Mouse (Mus musculus) induced T-regulatory cell, adult 2 months (primary cell): ENCODE data around the gene Kremen1.

Source experiments
- DNase-seq: peaks from one replicate; pipeline ENCODE4 v3.0.0-alpha.2; 2012; ENCODE audit warnings: low read depth

Kremen1 gene

DNA sequence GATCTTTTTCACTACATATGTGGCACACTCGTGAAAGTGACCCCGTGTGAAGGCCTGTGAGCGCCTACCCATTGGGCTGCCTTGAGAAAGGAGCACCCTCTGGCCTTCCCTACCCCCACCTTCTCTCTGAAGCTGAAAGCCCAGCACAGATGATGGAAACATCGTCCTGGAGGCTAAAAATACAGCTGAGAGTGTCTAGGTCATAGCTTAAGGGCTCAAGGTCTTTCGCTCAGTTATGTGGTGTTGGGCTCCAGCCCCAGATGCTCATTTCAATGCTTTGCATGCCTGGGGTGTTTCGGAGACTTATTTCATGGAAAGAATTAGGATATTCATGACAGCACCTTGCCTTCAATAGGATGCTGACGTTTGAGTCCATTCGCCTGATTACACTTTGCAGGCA, 4.4 kb upstream of the Kremen1 start:
- DNase-seq = no peak

DNA sequence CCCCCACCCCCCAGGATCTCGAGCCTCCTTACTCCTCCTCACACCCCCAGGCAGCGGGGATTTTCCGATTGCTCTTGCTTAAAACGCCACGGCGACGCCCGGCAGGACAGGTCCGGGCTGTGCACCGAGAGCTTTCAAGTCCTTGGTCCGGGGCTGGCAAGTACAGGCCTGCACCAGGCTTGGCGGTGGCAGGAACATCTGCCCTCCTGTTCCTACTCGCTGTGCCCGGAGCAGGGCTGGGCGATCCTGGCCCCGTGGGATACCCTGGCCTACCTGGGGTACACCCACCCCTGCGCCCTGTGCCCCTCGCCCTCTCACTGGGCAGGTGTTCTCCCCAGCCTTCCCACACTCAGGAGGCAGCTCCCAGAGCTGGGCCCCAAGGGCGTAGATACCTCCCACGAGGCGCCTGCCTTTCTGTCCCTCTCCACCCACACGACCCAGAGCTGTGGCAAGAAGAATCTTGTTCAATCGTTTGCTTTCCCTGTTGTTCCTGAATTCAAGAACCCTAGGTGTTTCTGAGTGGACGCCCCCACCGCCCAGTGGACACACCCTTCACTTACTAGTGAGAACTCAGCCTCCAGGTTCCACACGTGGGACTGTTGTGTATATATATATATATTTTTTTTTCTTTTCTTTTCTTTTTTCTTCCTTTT, 1.8 kb upstream of the Kremen1 start:
- no peak for DNase-seq

DNA sequence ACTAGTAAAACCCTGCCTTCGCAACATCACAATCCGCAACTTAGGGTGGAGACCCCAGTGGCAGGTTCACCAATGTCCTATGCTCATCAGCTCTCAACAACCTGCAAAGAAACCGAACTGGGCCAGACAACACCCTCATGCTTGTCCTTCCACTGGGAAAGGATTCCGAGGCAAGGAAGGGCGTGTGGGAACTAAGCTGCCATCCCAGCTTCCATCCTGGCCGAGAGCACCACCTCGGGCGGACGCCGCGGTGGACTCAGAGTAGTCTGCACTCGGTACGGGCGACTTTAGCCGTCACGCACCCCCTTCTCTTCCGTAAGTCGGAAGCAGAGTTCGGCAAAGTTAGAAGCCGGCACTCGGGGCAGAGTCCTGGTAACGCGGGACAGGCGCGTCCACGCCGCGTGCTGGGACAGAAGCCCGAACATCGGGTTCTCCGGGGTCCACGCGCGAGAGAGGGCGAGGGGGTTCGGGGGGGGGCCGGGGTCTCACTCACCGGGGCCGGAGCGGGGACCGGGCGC, 357 bp downstream of the Kremen1 start:
- peak; percentile 68 for DNase-seq

DNA sequence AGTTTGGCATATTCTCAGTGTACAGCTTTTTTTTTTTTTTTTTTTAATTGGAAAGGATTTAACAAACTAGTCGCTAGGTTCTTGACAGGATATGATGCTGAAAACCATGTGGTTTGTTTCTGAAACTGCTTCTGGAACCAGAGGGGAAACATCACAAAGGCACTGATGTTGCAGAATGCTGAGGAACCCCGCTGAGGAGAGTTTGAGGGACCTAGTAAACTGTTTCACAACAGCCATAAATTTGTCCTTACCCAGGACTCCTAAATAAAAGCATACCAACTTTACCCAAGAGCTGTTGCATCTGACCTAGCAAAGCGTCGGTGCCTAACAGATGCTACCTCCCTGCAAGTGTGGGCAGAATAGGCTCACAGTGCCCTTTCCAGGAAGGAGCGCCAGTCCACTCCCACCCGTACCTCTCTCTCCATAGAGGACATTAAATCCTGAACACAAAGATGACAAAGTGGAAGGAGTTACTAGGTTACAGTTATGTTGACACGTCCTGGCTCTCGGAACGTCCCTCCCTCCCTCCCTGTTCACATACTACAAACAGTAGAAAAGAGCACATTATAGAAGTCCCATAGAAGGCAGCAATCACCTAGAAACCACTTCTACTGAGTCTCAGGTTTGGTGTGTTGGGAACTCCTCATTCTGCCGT, 1.3 kb downstream of the Kremen1 start:
- peak; percentile 70 for DNase-seq

DNA sequence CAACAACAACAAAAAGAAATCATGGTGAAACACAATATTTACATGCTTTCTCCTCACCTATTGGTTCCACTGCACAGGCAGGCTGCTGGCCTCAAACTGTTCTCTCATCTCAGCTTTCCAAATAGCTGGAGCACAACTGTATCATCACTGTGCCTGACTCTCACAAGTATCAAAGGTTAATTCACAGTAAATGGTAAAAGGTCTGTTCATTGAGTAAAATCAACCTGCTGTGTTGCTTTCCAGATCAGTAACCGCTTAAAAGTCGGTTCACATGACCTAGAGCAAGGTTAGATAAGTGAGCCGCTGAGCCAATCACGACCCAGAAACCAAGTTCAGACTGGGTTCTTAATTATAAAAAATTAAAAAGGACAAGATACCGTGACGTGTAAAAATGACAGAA, 3.3 kb downstream of the Kremen1 start:
- DNase-seq = no peak

DNA sequence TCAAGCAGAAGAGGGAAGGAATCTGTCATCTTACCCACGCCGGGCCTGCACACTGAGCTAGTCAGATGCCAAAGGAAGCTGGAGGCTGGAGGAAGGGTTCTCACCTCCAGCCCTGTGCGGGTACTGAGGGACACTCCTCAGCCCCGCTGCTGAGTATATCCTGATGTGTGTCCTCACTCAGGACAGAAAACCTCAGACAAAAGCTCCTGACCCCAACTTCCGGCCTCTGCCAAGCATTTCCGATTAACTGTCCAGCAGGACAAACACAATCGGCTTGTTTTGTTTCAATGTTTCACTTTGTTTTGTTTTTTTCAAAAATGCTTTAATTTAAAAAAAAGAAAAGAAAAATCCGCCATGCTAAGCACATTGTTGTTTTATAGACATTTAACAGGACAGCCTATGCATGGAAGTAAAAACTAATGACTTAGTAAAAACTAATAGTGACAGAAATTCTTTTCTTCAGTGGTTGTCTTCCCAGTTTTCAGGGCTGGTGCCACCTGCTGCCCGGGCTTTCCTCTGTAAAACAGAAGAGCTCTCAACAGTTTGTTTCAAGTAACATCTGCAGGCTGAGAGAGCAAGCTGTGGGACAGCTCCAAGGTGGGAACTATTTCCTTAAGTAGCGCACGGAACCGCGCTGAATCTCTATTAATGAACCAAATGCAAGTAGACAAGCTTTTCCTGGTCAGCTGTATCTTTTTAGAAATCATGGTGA, 4.1 kb downstream of the Kremen1 start:
- DNase-seq = no peak

DNA sequence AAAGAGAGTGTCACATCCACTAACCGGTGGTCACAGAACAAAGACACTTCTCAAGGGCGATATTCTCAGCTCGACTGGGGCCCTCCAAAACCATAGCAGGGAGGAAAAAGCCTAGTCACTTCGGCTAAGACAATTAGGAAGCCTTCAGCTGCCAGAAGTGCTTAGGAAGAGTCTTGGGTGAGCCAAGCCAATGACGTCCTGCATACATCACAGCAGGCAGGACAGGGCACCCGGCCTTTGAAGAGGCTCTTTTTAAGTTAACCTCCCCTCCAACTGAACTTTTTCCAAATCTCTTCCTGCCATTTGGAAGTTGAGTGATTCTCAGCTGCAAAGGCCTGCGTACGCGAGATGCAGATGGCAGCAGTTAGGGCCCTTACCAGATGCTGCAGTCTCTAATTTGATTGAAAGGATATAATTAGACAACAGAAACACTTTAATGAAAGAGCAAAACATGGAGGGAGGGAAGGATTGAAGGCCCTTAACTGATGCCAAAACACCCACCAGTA, 5.8 kb downstream of the Kremen1 start:
- DNase-seq = no peak

DNA sequence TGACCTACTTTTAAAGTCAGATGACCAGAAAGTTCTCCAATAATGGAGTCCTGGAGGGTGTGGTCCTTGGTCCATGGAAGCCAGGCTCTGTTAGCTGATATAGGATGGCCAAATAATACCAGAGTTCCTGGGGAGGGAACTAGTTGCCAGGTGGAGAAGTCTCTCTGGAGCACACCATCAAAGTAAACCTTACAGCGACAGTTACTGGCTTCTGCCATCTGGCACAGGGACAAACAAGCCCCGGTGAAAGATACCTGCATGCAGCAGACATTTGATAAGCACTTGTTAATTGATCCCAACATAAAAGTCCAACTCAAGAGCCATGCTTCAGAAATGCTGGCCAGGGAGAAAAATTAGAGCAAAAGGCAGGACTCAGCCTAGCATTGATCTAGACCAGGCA, 7.3 kb downstream of the Kremen1 start:
- no peak for DNase-seq

DNA sequence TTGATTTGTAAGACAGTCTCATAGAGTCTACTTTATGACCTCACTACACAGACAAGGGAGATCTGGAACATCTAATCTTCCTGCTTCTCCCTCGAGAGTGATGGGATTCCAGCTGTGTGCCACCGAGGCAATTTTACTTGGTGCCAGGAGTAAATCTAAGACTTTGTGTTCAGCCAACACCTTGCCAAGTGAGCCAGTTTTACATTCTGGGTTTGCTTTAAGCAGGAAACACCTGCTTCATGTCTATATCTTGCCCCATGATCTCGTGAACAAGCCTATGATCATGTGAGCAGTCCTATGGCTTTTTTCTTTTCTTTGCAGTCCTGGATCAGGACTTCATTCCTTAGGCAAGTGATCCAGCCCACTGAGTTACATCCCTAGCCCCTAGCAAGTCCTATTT, 7.8 kb downstream of the Kremen1 start:
- no peak for DNase-seq

DNA sequence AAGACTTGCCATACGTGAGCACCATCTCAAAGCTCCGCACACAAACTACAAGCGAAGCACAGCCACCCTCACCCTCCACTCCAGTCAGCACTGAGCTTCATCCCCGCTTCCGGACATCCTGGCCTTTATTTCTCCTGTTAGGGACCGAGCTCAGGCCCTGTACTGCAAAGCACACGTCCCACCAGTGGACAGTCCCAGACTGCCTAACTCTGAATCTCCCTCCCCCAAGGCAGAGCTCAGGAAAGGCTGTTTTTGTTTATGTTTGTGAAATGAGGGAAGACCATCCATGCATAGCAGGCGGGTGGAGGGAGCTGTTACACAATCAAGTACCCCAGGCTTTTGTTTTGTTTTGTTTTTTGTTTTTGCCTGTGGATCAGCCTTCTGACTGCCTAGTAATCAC, 8.6 kb downstream of the Kremen1 start:
- DNase-seq = no peak

DNA sequence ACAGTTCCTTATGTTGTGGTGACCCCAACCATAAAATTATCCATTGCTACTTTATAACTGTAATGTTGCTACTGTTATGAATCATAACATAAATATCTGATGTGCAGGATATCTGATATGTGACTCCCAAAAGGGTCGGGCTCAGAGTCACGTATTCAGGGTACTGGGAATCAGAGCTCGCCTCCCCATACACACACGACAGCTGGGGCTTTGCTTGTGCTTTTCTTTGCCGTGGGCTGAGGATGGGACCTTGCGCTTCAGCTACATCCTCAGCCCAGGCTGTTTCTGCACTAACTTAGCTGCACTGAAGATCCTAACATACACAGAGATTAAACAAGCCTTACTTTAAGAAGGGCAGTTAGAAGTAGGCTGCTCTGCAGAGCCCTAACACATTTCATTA, 10.2 kb downstream of the Kremen1 start:
- no peak for DNase-seq

DNA sequence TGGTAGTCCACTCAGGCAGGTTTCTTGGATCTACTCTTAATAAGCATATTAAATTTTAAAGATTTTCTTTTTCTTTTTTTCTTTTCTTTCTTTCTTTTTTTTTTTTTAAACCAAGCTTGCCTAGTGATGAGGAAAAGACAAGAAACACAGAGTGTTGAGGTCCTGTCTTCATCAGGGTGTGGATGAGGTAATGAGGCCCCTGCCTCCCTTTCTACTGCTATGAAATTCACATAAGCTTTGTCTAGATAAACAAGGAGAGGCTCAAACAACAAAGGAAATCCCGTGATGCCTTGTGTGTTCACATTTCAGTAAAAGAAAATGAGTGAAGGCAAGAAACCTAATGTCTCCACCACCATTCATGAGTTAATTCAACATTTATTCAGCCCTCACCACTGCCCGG, 13.2 kb downstream of the Kremen1 start:
- DNase-seq = no peak

DNA sequence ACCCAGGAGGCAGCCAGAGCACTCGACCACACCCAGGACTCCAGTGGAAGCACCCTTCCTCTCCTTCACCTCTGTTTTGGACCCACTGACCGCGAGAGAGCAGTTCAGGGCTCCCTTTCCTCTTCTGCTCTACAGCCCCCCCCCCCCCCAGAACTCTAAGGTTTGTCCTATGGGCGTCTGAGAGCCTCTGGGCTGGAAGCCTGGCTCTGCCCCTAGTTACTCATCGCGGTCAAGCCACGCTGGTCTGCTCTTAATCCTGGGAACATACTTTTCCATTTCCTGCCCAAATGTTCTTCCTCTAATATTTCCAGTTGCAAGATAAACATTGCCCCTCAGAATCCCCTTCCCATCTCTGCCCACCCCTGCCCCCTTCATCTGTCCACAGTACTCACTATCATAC, 15.9 kb downstream of the Kremen1 start:
- DNase-seq = no peak

DNA sequence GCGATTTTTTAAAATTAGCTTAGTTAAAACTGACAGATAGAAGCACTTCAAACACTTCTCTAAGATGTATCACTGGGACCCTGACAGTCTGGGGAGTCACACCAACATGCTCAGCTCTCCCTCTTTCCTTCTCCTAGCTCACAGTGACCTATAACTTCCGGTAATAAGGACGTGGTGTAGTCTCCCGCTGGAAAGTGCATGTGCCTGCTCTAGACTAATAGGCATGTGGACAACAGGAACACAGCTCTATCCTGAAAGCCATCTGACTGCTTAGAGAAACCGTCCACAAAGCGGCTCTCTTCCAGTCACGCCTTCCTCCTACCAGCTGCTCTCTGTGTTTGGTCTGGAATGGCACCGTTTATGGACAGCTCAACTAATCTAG, 16.6 kb downstream of the Kremen1 start:
- DNase-seq = no peak

DNA sequence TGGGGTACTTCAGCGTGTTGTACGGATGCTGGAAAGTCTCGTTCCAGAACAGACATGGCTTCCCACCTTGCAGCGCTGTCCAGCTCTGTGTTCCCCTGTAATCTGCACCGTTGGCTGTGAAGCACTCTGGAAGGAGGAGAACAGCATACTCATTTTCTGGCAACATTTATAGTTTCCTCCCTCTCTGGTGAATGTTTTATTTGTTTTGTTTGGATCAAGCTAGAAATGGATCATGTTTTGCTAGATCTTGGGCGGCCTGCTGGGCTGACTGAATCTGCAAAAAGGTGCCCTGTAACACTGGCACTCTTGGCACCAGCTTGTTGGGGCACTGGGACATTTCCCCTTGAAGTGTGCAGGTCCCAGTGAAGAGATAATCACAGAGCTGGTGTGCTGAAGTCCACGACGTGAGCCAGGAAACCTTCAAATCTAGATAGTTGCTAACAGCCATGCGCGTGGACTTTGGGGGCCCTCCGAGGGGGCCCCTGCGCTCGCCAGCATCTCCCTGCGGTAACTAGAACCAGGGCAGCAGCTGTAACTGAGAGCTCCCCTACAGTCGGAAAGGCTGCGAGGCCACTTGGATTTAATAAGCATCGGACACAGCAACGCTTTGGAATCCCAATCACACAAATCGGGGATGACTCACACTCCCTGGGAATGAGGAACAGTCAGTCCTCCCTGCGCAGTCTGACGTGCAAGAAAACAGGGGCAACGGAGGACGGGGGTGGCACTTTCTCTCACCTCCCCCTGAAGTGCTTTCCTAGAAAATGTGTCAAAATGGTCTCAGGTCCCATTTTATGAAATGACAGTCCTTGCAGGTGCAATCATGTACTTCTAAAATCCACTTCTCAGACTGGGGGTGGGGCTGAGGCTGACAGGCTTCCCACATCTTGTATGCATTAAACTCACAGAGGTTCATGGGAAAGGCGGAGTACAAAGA, 17.3 kb downstream of the Kremen1 start:
- DNase-seq = no peak

DNA sequence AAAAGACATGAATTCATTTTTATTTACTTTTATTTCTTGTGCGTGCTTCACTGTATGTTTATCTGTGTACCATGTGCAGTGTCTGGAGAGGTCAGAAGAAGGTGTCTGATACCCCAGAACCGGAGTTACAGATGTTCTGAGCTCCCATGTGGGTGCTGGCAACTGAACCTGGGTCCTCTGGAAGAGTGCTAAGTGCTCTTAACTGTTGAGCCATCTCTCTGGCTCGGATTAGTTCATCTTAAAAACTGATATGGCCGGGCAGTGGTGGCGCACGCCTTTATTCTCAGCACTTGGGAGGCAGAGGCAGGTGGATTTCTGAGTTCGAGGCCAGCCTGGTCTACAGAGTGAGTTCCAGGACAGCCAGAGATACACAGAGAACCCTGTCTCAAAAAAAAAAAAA, 18.1 kb downstream of the Kremen1 start:
- DNase-seq = no peak

DNA sequence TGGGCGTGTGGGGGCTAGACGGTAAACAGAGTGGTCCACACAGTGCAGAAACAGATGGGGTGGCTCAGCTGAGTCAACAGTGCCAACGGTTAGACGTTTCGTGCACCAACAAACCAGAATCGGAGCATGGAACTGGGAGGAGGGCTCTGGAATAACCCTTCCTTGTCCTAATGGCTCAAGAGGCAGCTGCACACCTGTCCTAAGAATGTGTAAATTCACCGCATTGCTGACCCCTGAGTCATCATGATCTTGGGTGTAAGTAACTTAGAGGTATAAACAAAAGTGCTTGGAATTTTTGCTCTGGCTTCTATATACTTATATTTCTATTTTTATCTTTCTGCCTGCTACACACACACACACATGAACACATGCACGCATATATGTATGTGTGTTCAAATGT, 19.2 kb downstream of the Kremen1 start:
- no peak for DNase-seq

DNA sequence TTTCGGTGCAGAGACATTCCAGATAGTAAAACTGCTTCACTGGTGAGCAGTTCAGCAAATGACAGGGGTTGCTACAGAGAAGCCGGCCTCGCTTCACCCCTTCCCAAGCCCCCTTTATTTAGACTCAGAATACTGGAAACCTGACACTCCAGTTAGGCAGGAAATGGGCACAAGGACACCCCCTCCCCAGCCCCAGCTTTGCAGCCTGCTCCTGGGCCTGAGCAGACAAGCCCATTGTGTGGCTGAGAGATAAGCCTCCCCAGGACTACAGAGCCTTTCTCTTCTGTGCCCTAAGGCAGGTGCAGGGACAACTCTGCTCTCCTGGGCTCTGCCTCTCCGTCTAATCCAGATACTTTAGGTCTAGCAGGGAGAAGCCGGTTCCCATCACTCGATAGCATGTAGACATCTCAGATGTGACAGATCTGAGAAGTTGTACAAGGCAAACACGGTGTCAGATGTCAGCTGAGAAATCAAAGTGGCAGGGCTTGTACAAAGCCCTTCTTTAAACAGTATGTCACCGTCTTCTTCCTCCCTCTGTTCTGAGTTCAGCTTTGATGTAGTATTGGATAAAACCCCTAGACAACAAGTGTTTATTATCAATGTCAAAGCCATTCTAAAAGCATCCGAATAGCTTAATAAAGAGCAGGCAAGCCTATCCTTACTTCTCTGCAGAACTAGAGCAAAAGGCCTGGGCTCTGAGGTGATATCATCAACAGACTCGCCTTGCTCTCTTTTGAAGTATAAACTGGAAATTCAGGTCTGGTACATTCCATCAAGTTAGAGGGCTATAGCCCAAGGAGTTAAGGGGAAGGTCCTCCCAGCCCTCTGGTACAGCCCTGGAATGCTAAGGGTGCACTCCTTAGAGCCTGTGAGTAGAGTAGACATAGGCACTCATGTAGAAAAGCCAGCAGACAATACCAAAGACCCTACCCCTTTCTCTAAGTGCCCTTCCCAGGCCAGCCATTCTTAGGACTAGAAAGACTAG, 21.4 kb downstream of the Kremen1 start:
- no peak for DNase-seq

DNA sequence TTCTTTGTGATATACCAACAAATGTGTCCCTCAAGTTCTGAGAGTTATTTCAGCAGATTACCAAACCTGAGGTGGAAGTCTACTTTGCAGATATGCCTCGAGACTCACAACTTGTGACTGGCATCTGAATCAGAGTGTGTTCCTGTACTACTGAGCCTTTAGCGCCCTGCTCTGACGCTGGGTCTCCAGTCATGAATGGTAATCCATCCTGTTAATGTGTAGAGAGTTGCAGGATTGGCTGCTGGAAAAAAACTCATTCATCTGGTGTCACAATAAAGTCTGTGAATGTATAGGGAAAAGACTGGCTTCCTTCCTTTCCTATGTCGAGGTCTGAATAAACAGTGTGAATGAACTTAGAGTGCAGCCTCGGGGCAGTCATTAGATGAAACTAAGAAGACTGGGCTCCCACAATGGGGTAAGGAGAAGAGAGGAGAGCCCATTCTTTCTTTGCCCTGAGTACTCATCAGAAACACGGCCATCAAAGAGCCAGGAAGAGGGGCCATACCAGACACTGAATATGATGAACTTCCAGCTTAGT, 41.4 kb downstream of the Kremen1 start:
- DNase-seq = no peak

DNA sequence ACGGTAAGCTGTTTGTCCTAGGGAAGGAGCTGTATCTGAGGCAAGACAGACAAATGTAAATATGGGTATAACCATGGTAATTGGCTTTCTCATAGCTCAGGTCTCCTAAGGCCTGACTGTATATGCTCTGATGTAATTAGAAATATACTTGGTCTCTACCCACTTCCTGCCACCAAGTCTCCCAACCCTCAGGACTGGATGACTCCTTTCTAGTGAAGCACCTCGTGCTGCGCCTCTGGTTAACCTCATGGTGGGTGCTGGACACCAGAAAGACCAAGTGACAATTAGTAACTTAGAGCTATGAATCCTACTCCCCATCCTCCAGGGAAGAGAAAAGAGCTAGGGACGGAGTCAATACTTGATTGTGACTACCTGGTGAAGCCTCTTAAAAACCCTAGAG, 42.0 kb downstream of the Kremen1 start:
- peak; percentile 5 for DNase-seq
